Mouse (Mus musculus) erythroblast, embryonic 14.5 days (primary cell): ENCODE data around the gene Parg.

Experiments used
- GATA1 ChIP-seq: IDR thresholded peaks from 2 replicates; pipeline ENCODE4 v1.6.1; 2012; ENCODE audit warnings: low read length, inconsistent platforms, mixed read lengths
- TAL1 ChIP-seq: IDR thresholded peaks from 3 replicates; pipeline ENCODE4 v1.6.1; 2012; ENCODE audit warnings: low read length, inconsistent platforms, mixed read lengths

- no peak for TF ChIP-seq GATA1
- TF ChIP-seq TAL1 = no peak
Observed at GRCm38 (mm10) chr14:32268999-32269398, 67.2 kb downstream of the Parg start.
